Mouse (Mus musculus): ENCODE data around the gene Olfr781.
"Not testable (repeated sequence)": the region's sequence is repeated elsewhere in the genome, so short reads cannot be mapped to it uniquely, and the experiment has no call there.

Olfr781 gene

DNA sequence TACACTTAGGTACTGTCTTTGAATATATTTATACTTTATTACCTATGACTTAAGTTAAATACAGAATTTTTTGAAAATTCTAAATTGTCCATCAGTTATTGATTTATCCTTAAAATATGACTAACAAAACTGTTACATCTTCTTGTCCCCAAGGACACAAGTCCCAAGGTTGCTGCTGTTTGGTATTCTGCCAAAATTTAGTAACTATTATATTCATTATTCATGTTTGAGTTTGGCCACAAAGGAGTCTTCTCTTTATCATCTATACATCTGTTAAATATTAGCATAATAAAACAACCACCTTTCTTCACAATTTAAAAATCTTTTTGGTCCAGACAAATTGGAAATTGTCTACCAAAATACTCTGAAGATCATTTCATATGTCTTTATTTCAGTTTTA lies at the start of gene Olfr781:
Olfr781 (plus strand) TSS at position 301 of the 400 bp plus-strand sequence.
- DNase-seq (ENCODE audit: low spot score) = no peak

DNA sequence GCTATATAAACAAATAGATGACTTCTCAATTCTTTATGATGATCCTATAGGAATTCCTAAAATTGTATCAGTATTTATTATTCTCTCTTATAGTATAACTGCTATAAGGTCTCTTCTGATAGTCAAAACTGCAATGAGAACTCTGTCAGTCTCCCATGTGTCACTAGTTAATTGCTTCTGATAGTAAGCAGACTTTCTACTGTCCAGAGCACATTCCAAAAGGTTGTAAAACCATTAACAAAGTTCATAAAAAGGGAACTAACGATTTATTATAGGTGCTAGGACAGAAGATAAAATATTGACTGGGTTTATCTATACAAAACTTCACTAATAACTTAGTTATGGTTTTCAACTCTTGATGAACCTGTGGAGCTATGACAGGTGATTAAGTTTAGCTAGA lies 15.7 kb upstream of the Olfr781 start:
- not testable (repeated sequence) for DNase-seq (ENCODE audit: low spot score)

DNA sequence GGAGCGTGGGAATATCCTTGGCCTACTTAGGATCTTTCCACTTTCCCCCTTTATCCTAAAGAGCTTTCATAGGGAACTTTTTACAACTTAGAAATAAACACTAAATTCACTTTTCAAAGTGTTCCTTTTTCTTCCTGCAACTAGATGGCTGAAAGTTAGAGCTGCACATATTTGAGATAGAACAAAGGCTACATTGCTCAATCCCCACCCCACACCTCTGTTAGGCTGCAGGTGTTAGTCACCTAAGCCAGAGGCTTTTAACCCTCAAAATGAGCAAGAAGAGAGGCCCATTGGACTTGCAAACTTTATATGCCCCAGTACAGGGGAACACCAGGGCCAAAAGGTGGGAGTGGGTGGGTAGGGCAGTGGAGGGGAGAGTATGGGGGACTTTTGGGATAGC lies 15.1 kb upstream of the Olfr781 start:
- not testable (repeated sequence) for DNase-seq (ENCODE audit: low spot score)

DNA sequence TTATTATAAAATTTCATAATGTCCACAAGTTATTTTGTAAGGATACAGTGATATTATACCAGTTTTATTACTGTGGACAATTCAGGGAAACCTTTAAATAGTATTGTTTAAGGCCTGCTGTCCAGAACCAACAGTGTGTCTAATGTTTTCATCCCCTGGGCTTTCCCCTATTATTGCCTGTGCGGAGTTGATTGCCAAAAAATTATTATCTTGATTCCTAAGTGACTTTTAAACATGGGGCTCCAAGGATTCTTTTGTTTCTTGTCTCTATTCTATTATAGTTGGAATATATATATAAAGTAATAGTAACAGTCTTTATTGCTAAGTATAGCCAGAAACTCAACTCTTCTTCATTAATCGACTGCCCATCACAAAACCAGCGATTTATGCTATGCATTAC lies 10.8 kb upstream of the Olfr781 start, which contains the start of gene Olfr780:
Olfr780 (plus strand) TSS at position 301 of the 400 bp plus-strand sequence.
- DNase-seq (ENCODE audit: low spot score) = no peak

DNA sequence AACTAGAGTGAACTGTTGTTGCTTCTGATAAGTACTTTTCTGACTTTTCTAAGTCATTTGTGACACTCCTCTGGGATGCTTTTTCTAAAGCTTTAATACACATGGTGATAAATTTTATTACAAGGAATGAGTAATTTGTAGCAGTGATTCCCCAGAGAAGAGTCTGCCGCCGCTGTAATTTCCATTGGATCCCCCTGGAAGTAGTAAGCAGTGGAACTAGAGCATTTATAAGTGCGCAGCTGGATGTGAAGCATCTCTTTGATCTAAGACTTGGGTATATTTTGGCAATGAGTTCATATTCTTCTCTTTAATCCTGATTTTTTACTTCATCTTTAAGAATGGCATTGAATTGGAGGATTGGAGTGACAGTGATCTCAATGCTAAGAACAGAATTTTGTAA lies 19.9 kb downstream of the Olfr781 start, which contains the start of gene Olfr782:
Olfr782 (plus strand) TSS at position 301 of the 400 bp plus-strand sequence.
- no peak for DNase-seq (ENCODE audit: low spot score)

DNA sequence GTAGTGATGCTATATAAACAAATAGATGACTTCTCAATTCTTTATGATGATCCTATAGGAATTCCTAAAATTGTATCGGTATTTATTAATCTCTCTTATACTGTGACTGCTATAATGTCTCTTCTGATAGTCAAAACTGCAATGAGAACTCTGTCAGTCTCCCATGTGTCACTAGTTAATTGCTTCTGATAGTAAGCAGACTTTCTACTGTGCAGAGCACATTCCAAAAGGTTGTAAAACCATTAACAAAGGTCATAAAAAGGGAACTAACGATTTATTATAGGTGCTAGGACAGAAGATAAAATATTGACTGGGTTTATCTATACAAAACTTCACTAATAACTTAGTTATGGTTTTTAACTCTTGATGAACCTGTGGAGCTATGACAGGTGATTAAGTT lies 23.8 kb downstream of the Olfr781 start:
- not testable (repeated sequence) for DNase-seq (ENCODE audit: low spot score)

DNA sequence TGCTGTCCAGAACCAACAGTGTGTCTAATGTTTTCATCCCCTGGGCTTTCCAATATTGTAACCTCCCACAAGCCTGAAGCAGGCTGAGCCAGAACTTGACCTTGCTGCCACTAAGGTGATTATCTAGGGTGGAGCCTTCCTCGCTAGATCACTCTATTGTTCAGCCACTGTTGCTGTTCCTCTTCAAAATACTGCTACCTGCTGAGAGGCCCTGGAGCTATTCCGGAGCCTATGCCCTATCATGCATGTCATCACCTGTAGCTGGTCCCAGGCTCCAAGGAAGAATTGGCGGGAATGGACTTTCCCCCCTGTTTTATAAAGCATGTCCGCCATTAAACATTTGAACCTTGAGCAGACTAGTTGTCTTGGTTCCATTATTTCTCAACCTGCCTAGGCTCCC lies 27.8 kb downstream of the Olfr781 start:
- DNase-seq (ENCODE audit: low spot score) = not testable (repeated sequence)

DNA sequence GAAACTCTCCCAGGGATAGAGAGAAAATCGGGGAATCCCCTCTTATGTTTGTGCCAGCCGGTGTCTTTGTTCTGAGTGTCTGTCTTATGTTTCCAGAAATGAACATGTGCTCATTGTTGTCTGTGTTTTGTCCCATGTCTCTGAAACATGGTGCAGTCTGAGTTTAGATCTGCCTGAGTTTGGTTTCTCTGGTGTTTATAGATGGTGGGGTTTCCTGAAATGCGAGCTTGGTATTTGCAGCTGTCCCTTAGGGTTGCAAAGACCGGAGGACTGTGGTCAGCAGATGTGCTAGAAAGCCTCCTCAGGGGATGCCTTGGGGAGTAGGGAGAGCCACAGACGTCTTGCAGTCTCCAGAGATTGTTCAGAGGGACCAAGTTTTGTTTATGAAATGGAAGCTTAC lies 28.7 kb downstream of the Olfr781 start:
- DNase-seq (ENCODE audit: low spot score) = no peak

DNA sequence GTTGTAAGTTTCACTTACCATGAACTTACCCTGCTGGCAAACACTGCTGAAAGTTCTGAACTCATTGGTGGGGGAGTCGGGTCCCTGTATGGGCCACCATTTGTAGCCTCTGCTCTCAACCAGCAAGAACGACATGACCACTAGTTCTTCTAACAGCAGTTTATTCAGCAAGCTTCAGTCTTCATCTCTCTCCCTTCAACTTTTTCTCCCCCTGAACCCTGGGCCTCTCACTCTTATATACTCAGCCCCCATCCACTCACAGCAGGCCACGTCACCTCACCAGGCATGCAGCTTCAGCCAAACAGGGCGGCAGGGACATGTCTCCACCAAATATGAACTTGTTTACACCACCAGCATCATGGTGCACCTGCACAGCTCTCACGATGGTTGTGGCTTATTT lies 45.4 kb downstream of the Olfr781 start:
- not testable (repeated sequence) for DNase-seq (ENCODE audit: low spot score)

Data from ovary, postnatal 10 days (tissue).